Mouse (Mus musculus) kidney, adult 2 months (tissue): ENCODE results near the gene Dynll1. TPM values are rescaled to one million over a fixed set of nuclear protein-coding genes. Genes with fewer than 3 reads are reported as not detected.

Experiments
- DNase-seq: peaks from one replicate; pipeline ENCODE4 v3.0.0; 2021
- H3K27ac ChIP-seq: fragments of 200-500 bp; 2 replicates; pipeline ENCODE4 v1.5.1; 2012; ENCODE audit warnings: low read depth, low read length, control low read depth, inconsistent platforms; ENCODE audit not compliant: insufficient read depth
- H3K27me3 ChIP-seq: fragments of 200-500 bp; replicated peaks from 2 replicates; pipeline ENCODE4 v1.6.1; 2012; ENCODE audit warnings: mild to moderate bottlenecking, moderate library complexity, low read length, inconsistent platforms; ENCODE audit not compliant: control insufficient read depth, insufficient read depth
- H3K36me3 ChIP-seq: fragments of 200-500 bp; 2 replicates; pipeline ENCODE4 v1.6.1; 2012; ENCODE audit warnings: mild to moderate bottlenecking, moderate library complexity, low read length, inconsistent platforms; ENCODE audit not compliant: control insufficient read depth, insufficient read depth
- H3K4me1 ChIP-seq: fragments of 200-500 bp; 2 replicates; pipeline ENCODE4 v1.6.1; 2011; ENCODE audit warnings: low read length; ENCODE audit not compliant: control insufficient read depth, insufficient read depth
- H3K4me3 ChIP-seq: fragments of 200-500 bp; 2 replicates; pipeline ENCODE4 v1.5.1; 2011; ENCODE audit warnings: mild to moderate bottlenecking, low read depth, low read length, control low read depth; ENCODE audit not compliant: insufficient read depth
- CTCF ChIP-seq: fragments of 200-500 bp; conservative IDR thresholded peaks from 2 replicates; pipeline ENCODE4 v1.5.1; 2011; ENCODE audit warnings: low read depth, mild to moderate bottlenecking, control low read depth, low read length, moderate library complexity, mixed read lengths; ENCODE audit not compliant: insufficient read depth, insufficient read length
- POLR2A ChIP-seq: fragments of 200-500 bp; IDR thresholded peaks from one replicate; pipeline ENCODE4 v1.6.1; 2011; ENCODE audit warnings: low read depth, low read length, control low read depth
- WGBS: fragments of 180-500 bp; shearing (Covaris S2); methylation state at CpG from one replicate; pipeline ENCODE4 v1.1.7; 2018; 5-methylcytosine and 5-hydroxymethylcytosine counted together
- polyA plus RNA-seq: library from polyadenylated mRNA; depleted of rRNA; stranded (reverse); fragments of >200 nt; gene quantifications from 2 replicates; pipeline ENCODE4 v1.2.3, GENCODE M21; 2012

Gene Dynll1
- polyA plus RNA-seq, 1 experiment = 129 TPM

GRCm38 (mm10) chr5:115272812-115273548 lies 27.8 kb downstream of the Dynll1 start, which contains the start of gene Rnf10:
TSS of gene Rnf10 (minus strand) at chr5:115272898.
- Histone ChIP-seq H3K27me3 (no peaks in the 10 kb centered on the region), H3K27ac (peak within 1 kb of the TSS; percentile 87), H3K4me3 (peak within 1 kb of the TSS; percentile 96), H3K36me3 (no peaks in the 10 kb centered on the region), H3K4me1 (peaks cover 24% of the 10 kb centered on the region)
- TF ChIP-seq CTCF (no peak), POLR2A (peak; percentile 95)
- WGBS = 13% methylated on average over 26 of the region's 26 CpGs
- DNase-seq = peak; percentile 99

GRCm38 (mm10) chr5:115271931-115272811 lies 28.6 kb downstream of the Dynll1 start:
- Histone ChIP-seq H3K36me3 (no peaks in the 10 kb centered on the region), H3K4me3 (peak overlapping the region; percentile 96), H3K27ac (peak overlapping the region; percentile 87), H3K4me1 (peaks cover 28% of the 10 kb centered on the region), H3K27me3 (no peaks in the 10 kb centered on the region)
- under 1% methylated on average over 77 of the region's 77 CpGs for WGBS
- TF ChIP-seq CTCF = no peak
- no peak for TF ChIP-seq POLR2A
- peak; percentile 46 for DNase-seq

GRCm38 (mm10) chr5:115269969-115270368 lies 30.8 kb downstream of the Dynll1 start:
- DNase-seq = no peak
- TF ChIP-seq POLR2A (no peak), CTCF (no peak)
- Histone ChIP-seq H3K4me3 (no peak overlapping the region), H3K4me1 (peaks cover 37% of the 10 kb centered on the region), H3K27me3 (no peaks in the 10 kb centered on the region), H3K27ac (no peak overlapping the region), H3K36me3 (no peaks in the 10 kb centered on the region)
- WGBS = 77% methylated on average over 1 of the region's 1 CpGs

GRCm38 (mm10) chr5:115268266-115268665 lies 32.5 kb downstream of the Dynll1 start:
- Histone ChIP-seq H3K27me3 (no peaks in the 10 kb centered on the region), H3K4me1 (peaks cover 41% of the 10 kb centered on the region), H3K4me3 (no peak overlapping the region), H3K36me3 (no peaks in the 10 kb centered on the region), H3K27ac (no peak overlapping the region)
- 19% methylated on average over 3 of the region's 3 CpGs for WGBS
- TF ChIP-seq POLR2A (no peak), CTCF (no peak)
- DNase-seq = peak; percentile 67

GRCm38 (mm10) chr5:115267469-115268045 lies 33.2 kb downstream of the Dynll1 start:
- DNase-seq = no peak
- peak overlapping the region; percentile 53; the same call in 1 of the 2 replicates for H3K27ac ChIP-seq
- TF ChIP-seq POLR2A (no peak), CTCF (no peak)
- WGBS = 64% methylated on average over 3 of the region's 3 CpGs
- no peaks in the 10 kb centered on the region for H3K36me3 ChIP-seq
- H3K4me3 ChIP-seq = no peak overlapping the region
- H3K27me3 ChIP-seq = no peaks in the 10 kb centered on the region
- H3K4me1 ChIP-seq = peaks cover 45% of the 10 kb centered on the region

- 64% methylated on average over 8 of the region's 8 CpGs for WGBS
These were observed 33.9 kb downstream of the Dynll1 start for GRCm38 (mm10) chr5:115266787-115267468.

GRCm38 (mm10) chr5:115266340-115266739 lies 34.5 kb downstream of the Dynll1 start:
- no peaks in the 10 kb centered on the region for H3K27me3 ChIP-seq
- no peak for DNase-seq
- H3K27ac ChIP-seq = no peak overlapping the region
- TF ChIP-seq POLR2A (no peak), CTCF (no peak)
- no peak overlapping the region for H3K4me3 ChIP-seq
- H3K4me1 ChIP-seq = peaks cover 48% of the 10 kb centered on the region
- WGBS = 85% methylated on average over 5 of the region's 5 CpGs
- H3K36me3 ChIP-seq = no peaks in the 10 kb centered on the region

More at GRCm38 (mm10) chr5:115266787-115267468, 33.9 kb downstream of the Dynll1 start:
- no peak for DNase-seq
- Histone ChIP-seq H3K27me3 (no peaks in the 10 kb centered on the region), H3K4me1 (peaks cover 48% of the 10 kb centered on the region), H3K36me3 (no peaks in the 10 kb centered on the region), H3K27ac (no peak overlapping the region), H3K4me3 (no peak overlapping the region)
- no peak for TF ChIP-seq POLR2A
- TF ChIP-seq CTCF = no peak
